Mouse (Mus musculus) cerebellum, adult 11-12 months (tissue): ENCODE measurements at regions not wholly inside any gene's neighbourhood (a gene's known extent, or its start where the extent isn't known, plus 50 kb on each side); places are given as distances from the start of the nearest gene placed in this dataset.
A peak's percentile ranks its signal among the peaks of the same experiment; 100 is the strongest.

Source experiments
- DNase-seq: peaks from one replicate; pipeline ENCODE4 v3.0.0; 2022

DNA sequence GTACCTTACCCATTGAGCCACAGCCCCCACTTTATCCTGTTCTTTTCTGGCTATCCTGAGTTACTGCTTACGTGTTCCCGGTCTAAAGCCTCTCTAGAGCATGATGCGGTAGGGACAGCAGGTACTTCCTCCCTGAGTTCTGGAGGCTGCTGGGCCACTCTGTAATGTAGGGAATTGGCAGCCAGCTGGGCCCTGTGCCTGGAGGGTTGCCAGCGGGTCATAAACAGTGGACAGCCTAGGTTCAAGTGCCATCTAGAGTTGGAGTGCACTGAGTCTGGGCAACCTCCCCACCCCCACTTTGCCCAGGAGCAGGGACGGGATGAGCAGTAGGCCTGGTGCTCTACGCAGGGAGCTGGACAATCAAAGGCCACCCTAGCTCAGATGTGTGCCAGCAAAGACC lies 81.5 kb upstream of the Podxl start:
- no peak for DNase-seq

DNA sequence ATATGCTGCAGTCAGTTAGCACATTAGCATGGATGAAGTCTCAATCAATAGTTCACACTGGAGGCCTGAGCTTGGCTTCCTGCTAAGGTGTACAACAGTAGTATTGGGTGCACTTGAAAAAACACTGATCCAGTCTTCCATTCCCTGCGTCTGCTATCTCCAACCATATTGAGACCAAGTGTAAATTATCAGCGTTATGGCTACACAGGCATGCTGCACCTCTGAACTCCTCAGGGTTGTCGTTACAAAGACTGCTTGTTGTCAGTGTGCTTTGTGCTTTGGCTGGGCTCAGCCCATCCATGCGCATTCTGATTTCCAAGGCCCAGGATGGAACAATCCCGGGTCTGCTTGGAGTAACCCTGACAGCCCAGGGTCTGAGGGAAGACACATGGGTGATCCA lies 80.7 kb upstream of the Podxl start:
- DNase-seq: no peak

DNA sequence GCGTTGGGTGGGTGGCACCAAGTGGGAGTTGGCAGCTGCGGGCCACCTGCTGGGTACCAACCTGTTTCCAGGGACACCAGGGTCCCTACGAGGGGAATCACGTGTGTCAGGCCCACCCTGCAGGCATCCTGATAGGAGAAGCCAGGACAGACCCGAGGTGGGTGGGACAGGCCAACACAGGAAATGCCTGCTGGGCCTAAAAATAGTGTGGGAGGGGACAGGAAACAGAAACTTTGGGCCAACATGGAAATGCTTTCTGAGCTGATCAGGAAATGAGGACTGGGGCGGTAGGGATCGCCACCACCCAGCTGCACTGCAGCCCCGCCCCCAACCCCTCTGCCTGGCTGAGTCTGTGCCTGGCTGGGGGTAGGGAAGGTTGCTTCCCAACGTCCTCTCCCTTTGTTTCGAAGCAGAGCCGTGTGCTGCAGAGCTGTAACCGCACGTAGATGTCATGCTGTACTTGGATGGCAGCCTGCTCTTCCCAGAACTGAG lies 78.7 kb upstream of the Podxl start:
- DNase-seq: no peak

DNA sequence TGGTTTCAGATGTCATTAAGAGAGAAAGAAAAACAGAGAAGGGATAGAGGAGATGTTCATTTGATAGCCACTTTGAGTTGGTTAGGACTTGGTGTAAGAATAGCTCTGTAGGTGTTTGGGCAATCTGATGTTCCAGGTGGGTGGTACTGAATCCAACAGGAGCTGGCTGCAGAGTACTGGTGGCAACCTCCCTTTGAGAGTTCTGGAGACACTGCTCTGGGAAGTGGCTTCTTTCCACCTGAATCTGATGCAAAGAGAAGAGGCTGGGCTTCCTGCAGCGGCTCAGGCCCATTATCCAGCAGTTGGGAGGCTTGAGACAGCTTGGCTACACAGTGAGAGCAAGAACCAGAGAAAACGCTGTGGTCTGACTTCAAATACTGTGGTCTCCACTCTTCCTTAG lies 77.0 kb upstream of the Podxl start:
- DNase-seq: no peak

DNA sequence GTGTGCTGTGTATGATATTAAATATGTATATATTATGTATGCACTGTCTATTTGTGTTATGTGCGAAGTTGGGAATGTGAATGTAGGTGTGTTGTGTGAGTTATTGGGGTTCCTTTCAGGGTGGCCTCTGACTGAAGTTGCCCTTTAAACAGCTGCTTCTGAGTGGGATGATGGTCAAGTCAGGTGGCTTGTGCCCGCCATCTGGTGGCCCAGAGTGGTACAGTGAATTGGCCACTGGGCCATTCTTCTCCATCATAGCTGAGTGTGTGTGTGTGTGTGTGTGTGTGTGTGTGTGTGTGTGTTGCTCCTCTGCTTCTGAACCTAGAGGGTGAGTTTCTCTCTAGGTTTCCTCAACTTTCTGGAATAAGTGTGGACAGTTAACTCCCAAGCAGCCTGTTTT lies 75.7 kb upstream of the Podxl start:
- DNase-seq: peak; percentile 6

DNA sequence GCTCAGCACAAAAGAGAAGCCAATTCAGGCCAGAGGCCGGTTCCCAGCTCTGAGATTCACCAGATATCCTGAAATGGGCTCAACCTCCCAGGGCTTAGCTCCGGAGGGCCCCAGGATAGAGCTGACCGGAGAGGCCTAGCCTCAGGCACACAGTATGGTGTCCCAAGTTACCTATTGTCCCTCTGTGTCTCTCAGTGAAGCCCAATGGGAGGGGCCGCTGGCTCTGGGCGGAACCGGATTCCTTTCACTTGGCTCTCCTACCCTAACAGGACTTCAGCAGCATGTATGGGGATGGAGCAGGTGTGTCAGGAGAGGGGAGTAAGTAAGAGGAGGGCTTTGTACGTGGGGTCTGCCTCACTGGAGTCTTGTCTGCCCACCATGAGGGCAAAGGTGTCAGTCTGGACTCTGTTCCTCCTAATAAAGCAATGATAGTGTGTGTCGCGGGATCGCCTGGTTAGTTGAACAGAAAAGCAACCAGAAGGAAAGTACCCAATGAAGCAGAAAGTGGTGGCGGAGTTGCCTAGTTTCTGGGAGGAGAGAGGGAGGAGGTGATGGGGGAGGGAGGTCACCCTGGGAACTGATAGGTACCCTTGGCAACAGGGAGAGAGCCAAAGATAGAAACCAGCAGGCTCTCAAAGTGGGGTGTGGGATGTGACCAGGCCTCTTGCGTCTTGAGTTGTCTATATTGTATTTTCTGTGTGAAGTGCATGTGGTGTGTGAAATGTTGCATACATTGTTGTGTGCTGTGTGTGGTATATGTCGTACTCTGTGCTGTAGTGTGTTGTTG lies 74.8 kb upstream of the Podxl start:
- DNase-seq: no peak

DNA sequence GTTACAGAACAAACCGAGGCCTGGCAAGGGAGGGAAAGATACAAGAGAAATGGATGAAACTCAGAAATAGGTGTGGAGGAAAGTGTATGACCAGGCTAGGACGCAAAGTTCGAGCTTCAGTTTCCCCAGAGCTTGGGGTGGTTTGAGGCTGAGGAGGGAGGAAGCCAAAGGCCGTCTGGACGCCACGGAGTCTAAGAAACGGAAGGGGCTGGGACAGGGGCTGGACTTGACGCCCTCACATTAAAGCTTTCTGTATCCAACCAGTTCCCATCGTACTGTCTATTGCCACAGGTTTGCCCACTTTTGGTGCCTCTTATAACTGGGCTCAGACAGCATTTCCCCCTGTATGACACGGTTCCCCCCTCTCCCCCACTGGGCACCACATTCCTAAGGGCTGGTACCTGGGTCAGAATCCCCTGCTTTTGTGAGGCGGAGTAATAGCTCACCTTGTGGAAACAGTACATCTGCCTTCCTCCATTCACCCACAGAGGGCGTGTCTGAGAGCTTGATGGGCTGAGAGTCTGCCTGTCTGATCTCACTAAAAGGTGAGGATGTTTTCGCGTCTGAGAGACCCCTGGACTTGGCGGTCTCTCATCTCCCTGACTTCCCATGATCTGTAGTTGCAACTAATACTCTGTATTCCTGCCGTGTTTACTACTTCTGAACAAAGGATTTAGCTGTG lies 73.7 kb upstream of the Podxl start:
- DNase-seq: no peak

DNA sequence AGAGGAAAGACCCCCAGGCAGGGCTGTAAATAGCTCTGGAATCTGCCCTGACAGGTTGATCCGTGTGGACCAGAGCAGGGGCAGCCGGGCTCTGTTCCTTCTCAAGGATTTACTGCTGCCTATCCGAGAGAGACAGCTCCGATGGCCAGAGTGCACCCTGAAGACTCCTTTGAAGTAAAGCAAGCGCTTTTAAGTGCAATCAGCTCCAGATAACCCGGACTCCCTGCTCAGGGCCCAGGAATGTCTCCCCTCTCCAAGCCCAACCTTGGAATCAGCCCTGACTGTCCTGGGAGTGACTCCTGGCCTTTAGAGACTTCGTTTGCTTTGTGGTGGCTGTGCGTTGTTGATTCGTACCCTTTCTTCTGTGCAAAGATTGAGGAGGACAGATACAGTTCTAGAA lies 73.2 kb upstream of the Podxl start:
- no peak for DNase-seq

DNA sequence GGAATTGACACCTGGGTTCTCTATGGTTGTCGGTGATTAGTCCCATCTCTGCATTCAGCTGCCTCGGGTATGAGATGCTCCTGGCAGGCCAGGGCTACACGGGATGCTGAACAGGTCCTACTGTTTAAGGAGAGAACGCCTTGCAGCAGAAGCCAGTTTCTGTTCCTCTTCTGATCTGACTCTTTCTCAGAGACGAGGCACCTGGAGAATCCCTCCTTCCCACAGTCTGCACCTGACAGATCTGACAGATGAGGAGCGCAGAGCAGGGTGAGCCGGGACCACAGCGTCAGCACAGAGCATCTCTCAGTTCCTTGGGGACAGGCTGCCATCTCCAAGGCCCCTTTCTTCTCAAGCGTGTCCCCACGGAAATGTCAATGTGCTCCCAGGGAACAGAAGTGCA lies 68.7 kb upstream of the Podxl start:
- DNase-seq: no peak

DNA sequence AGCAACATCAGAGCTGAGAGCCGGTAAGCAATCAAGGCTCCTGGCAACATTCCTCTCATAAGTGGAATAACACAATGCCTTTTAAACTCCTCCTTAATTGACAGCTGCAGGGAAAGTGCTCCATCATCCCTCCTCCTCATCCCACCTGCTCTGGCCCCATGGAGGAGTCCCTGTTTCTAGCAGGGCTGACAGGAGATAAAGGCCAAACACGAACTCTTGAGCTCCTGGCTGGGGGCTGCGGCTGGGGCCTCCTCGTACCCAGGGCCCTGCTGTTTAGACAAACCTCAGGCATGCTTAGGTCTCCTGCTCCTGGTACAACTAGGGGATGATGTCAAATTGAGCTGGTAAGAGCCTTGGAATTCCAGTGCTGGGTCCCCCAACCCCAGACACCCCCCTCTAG lies 66.2 kb upstream of the Podxl start:
- DNase-seq: no peak

DNA sequence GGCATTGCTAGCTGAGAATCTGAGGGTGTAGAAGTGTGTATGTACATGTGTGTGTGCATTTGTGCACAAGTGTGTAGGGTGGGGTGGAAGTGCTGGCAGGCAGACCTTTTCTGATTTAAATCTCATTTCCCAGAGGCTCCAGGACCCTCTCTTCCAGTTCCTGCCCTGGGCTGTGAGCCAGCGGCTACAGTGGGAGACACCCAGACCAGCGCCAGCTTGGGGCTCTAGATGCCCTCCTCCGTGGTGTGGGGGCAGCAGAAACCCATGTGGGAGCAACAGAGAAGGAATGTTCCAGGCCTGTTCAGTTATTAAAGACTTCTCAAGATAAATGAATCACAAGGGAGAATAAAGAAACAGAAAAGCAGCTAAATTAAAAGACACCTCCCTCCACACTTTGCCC lies 64.1 kb upstream of the Podxl start:
- no peak for DNase-seq

DNA sequence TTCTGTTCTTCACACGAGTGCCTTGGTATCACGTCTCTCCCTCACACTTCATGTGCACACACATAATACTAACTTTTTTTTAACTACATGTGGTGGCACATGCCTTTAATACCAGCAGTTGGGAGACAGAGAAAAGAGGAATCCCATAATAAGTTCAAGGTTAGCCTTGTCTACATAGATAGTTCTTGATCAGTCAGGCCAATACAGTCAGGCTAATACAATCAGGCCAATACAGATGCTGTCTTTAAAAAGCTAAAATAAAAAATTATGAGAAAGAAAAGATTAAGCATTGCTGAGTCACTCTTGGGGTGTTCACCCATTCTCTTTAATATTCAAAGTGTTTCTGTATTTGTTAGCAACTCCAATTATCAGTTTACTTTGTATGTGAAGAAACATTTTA lies 61.3 kb upstream of the Podxl start:
- no peak for DNase-seq

DNA sequence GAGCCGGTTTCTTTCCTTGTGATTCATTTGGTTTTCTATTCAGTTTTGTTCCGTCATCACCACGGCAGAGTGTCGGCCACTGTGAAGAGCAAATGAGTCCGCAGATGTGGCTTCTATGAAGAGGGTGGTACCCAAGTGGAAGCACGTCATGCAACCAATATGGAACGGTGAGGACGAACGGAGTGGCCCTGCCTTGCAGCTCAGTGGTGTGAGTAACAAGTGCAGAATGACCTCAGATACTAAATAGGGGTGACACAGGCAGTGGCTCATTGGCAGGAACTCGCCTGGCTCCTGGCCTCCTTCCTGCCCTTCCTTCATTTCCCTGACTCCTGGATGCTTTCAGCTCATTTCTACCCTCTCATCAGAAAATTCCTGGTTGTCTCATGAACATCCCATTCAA lies 60.6 kb upstream of the Podxl start:
- DNase-seq: no peak

DNA sequence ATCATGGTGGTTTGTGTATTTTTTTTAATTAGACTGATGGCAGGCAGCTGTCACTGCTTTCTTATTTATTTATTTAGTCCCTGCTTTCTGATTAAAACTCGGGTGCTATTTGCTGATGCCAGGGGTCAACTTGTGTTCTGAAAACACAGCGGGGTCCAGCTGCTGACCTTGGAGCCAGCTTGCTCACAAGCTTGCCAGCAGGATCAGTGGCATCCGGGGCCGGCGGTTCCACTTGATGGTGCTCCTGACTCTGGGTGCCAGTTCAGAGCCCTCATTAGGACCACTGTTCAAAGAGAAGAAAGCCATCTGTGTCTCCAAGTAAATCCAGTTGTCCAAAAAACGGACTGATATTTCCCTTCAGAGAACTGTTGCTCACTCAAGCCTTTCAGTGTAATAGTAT lies 57.2 kb upstream of the Podxl start:
- DNase-seq: no peak

DNA sequence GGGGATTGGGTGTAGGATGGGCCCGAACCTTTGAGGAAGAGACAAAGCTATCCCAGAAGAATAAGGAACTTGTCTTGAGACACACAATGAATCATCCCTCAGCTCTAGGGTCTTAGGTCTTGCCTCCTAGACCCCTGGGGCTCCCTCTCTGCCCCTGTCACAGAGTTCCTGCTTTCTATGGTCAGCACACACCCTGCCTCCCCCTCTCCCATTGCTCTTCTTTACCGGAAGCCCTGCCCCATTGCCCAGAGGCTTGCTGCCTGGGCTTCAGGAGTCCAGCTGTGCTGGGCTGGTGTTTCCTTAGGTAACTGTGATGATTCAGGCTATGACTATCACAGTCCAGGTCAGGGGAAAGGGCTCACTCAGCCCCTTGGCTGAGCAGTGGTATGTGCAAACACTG lies 55.1 kb upstream of the Podxl start:
- DNase-seq: no peak

DNA sequence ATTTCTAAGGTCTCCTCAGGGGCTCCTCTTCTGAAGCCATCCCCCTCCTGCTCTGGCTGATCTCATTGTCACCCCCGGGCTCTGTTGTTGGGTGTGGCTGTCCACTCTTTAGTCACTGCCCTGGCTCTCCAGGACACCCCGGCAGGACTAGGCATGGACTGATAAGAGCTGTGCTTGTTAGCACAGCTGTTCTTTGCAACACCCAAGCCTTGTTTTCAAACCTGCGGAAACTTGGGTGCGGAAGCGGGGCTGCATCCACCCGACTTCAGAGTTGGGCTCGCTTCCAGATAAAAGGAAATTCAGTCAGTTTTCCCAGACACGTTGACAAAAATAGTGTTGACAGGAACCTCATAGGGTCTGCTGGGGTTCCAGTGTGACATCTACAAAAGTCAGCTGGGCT lies 53.6 kb upstream of the Podxl start:
- DNase-seq: no peak

DNA sequence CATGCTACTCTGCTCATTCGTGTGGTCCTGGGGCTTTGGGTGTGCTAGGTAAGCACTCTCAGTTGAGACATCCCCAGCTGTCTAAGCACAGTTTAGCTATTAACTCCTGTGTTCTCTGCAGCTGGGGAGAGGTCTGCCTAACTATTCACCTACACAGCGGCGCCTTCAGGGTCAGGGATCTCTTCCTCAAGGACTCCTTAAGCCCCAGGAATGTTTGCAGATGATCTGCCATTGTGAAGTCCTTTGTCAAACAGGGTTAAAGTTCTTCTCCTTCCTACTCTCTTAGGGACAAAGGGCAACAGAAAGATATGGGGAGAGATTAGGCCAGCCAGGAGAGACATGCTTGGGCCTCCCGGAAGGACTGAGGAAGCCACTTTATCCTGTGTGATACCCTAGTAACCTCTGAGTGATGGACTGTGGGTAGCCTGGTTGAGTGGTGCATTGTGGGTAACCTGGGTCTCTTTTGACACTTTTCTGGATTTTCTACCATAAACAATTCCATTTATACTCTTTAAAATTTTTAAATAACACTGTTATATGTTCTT lies 51.7 kb upstream of the Podxl start:
- DNase-seq: no peak

DNA sequence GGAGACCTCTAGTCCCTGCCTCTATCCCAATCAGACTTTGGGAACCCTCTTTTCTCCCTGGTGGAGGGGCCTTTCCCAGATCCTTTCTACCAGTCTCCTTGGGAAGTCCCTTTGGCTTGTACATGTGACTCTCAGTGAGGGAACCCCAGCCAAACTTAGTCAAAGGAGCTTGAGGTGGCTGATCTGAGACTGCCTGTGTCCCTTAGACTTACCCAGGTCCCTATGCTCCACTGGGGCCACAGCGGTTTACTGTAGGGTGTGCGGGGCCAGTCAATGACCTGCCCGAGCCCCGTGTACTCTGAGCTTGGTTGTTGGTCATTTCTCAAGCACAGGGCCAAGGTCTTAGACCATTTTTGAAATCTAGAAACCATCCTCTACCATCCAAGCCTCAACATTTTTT lies 50.8 kb upstream of the Podxl start:
- no peak for DNase-seq

DNA sequence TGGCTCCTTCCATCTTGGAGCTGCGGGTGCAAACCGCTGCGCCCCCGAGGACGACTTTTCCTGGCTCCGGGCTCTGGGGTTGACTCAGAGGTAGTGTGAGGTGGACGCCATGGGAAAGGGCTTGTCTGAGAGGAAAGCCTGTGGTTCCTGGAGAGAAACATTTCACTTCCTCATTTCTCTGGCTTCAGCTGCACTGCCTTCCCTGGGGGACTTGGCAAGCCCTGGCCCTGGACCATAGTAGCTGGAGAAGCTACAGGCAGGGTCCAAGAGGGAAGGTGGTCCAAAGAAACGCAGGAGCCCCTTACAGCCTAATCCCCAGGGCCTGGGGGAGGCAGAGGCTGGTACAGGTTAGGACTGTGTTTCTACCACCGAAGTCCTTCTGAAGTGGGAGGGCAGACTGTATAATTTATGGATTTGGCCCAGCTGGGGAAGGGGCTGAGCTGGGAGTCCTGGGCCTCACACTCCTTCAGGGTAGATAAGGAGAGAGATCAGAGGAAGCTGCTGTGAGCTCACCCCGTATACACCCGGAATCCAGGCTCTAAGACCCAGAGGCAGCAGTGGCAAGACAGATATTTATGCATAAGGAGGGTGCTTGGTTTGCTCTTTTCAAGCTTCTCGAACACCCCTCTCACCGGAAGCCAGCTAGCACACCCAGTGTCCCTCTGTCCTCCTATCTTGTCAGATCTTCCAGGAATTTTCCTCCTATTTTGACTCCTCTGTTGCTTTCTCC lies 50.0 kb upstream of the Podxl start:
- no peak for DNase-seq
